Mouse (Mus musculus) forebrain, postnatal 0 days (tissue): ENCODE measurements around the gene Adamts8. TPM values are rescaled to one million over a fixed set of nuclear protein-coding genes. Genes with fewer than 3 reads are reported as not detected.

ENCODE experiments used
- ATAC-seq: fragments of 200-750 bp; cut with Nextera tagmentation; 2 replicates; pipeline ENCODE4 v1.8.0; 2017; ENCODE audit warnings: mild to moderate bottlenecking, moderate library complexity
- DNase-seq: peaks from one replicate; pipeline ENCODE4 v3.0.0-alpha.2; 2015
- H3K27ac ChIP-seq: fragments of 300-500 bp; sonication (generic); 2 replicates; pipeline ENCODE4 v1.5.1; 2014; ENCODE audit warnings: low read depth, mild to moderate bottlenecking, antibody characterized with exemption, low read length, moderate library complexity, mixed read lengths
- H3K27me3 ChIP-seq: fragments of 300-500 bp; sonication (generic); 2 replicates; pipeline ENCODE4 v1.6.1; 2014; ENCODE audit warnings: mild to moderate bottlenecking, low read length, mixed read lengths; ENCODE audit not compliant: insufficient read depth
- H3K36me3 ChIP-seq: fragments of 300-500 bp; sonication (generic); 2 replicates; pipeline ENCODE4 v1.6.1; 2014; ENCODE audit warnings: mild to moderate bottlenecking, moderate library complexity; ENCODE audit not compliant: insufficient read depth
- H3K4me1 ChIP-seq: fragments of 300-500 bp; sonication (generic); 2 replicates; pipeline ENCODE4 v1.6.1; 2014; ENCODE audit warnings: antibody characterized with exemption; ENCODE audit not compliant: insufficient read depth
- H3K4me2 ChIP-seq: fragments of 300-500 bp; sonication (generic); 2 replicates; pipeline ENCODE4 v1.6.1; 2014; ENCODE audit warnings: low read depth, mild to moderate bottlenecking, moderate library complexity
- H3K4me3 ChIP-seq: fragments of 300-500 bp; sonication (generic); 2 replicates; pipeline ENCODE4 v1.5.1; 2014; ENCODE audit warnings: low read depth, low read length, mixed read lengths
- H3K9ac ChIP-seq: fragments of 300-500 bp; sonication (generic); 2 replicates; pipeline ENCODE4 v1.6.1; 2014; ENCODE audit warnings: mild to moderate bottlenecking
- H3K9me3 ChIP-seq: fragments of 300-500 bp; sonication (generic); 2 replicates; pipeline ENCODE4 v1.6.1; 2016; ENCODE audit warnings: low read length
- CTCF ChIP-seq: sonication (generic); IDR thresholded peaks from 2 replicates; pipeline ENCODE4 v1.5.1; 2016; ENCODE audit warnings: antibody characterized with exemption, control low read depth, low read depth
- WGBS: fragments of 180-500 bp; shearing (Covaris S2); extraction: QIAGEN DNeasy Blood & Tissue Kit; methylation state at CpG from one replicate; pipeline ENCODE4 v1.1.7; 2014; 5-methylcytosine and 5-hydroxymethylcytosine counted together
- polyA plus RNA-seq: library from polyadenylated mRNA; unstranded; fragments of >200 nt; fragmentation: Nextera tagmentation; extraction: Ambion mirVana; gene quantifications from 2 replicates; pipeline ENCODE4 v1.2.1, GENCODE M21; 2015
- total RNA-seq: library from RNA; depleted of rRNA; stranded (reverse); fragments of >200 nt; gene quantifications from 2 replicates; pipeline ENCODE4 v1.2.3, GENCODE M21; 2014; rRNA removed

Adamts8 gene
- total RNA-seq (2.9 and 3.0 TPM in 2 replicates), polyA plus RNA-seq (1.7 and 1.8 TPM in 2 replicates)

GRCm38 (mm10) chr9:30942512-30943313, at the start of gene Adamts8:
Gene Adamts8, plus strand, starts transcription at chr9:30942562.
- ATAC-seq, result peak; percentile 88
- H3K27ac ChIP-seq, result 0 out of 2 replicates have a peak within 1 kb of the TSS, but pooled peaks have one; percentile 35
- peak; percentile 71 for TF ChIP-seq CTCF
- H3K9ac ChIP-seq, result peak within 1 kb of the TSS; percentile 72
- H3K4me1 ChIP-seq, result no peaks in the 10 kb centered on the region
- peak within 1 kb of the TSS; percentile 99 for H3K4me2 ChIP-seq
- peak within 1 kb of the TSS; percentile 72 for H3K4me3 ChIP-seq
- peak; percentile 76 for DNase-seq
- H3K36me3 ChIP-seq, result no peaks in the 10 kb centered on the region
- H3K9me3 ChIP-seq, result no peaks in the 10 kb centered on the region
- peaks cover 23% of the 10 kb centered on the region for H3K27me3 ChIP-seq
- 2% methylated on average over 95 of the region's 96 CpGs for WGBS

DNA sequence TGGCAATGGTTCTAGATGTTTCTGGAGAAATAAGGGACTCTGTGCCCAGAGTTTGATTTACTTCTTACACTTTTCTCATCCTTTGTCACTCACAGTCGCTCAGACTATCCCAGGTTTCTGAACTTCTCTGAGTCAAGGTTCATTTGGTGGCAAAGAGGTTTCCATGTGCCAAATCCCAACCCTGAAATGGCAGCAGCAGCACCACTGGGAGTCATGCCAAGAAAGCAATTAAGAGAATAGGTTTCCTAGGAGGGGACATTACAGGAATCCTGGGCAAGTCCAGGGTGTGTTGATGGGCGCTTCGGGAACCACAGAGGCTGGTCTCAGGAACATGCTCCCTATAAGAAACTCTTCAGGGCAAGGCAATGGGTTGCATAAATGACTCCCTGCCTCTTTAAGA, 46.7 kb upstream of the Adamts8 start:
- Histone ChIP-seq H3K4me3 (no peak overlapping the region), H3K4me1 (no peaks in the 10 kb centered on the region), H3K9me3 (no peaks in the 10 kb centered on the region), H3K27me3 (no peaks in the 10 kb centered on the region), H3K9ac (no peak overlapping the region), H3K4me2 (no peak overlapping the region), H3K27ac (no peak overlapping the region), H3K36me3 (no peaks in the 10 kb centered on the region)
- ATAC-seq (no peak), DNase-seq (no peak)
- TF ChIP-seq CTCF, result no peak
- WGBS, result 43% methylated on average over 3 of the region's 3 CpGs

DNA sequence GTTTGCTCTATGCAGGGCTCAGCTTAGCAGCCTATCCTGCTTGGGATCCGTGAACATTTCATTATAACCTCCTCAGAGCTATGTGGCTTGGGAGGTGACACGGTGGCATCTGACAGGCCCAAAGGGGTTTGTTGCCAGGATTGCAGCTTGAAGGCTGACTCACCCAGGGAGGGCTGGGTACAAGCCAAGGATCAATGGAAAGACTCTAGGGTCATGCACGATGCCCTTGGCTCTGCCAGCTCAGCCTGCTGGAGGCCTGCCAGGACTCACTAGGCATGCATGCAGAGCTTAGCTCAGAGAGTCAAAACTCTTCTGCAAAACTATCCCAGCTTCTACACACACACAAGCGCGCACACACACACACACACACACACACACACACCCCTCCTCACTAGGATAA, 45.6 kb upstream of the Adamts8 start:
- Histone ChIP-seq H3K9ac (no peak overlapping the region), H3K4me1 (no peaks in the 10 kb centered on the region), H3K36me3 (no peaks in the 10 kb centered on the region), H3K27me3 (no peaks in the 10 kb centered on the region), H3K27ac (no peak overlapping the region), H3K9me3 (no peaks in the 10 kb centered on the region), H3K4me3 (no peak overlapping the region), H3K4me2 (no peak overlapping the region)
- ATAC-seq (0 out of 2 replicates have a peak, but pooled peaks have one; percentile 10), DNase-seq (peak; percentile 51)
- 45% methylated on average over 5 of the region's 5 CpGs for WGBS
- no peak for TF ChIP-seq CTCF

GRCm38 (mm10) chr9:30897169-30897568, 45.2 kb upstream of the Adamts8 start:
- Histone ChIP-seq H3K4me3 (no peak overlapping the region), H3K27ac (no peak overlapping the region), H3K9ac (no peak overlapping the region), H3K27me3 (no peaks in the 10 kb centered on the region), H3K4me1 (no peaks in the 10 kb centered on the region), H3K9me3 (no peaks in the 10 kb centered on the region), H3K36me3 (no peaks in the 10 kb centered on the region), H3K4me2 (no peak overlapping the region)
- no peak for DNase-seq
- no peak for TF ChIP-seq CTCF
- WGBS, result 84% methylated on average over 2 of the region's 2 CpGs
- ATAC-seq, result no peak

DNA sequence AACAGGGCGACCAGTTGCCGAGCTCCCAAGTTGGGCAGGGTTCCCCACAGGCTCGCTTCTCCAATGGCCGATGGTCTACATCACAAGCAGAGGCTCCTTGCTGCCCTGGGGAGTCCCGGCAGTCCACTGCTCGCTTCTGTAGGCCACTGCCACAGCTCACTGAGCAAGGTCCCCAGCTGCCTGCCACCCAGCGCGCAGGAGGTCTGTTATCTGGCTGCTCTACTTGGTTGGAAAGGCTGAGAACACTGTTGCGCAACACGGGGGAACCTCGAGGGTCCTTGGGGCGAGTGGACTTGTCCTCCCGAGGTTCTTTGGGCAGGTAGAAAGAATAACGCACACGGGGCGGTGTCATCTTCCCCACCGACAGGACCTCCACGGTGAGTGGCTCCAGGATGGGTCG, 40.2 kb upstream of the Adamts8 start:
- no peak overlapping the region for H3K9ac ChIP-seq
- no peaks in the 10 kb centered on the region for H3K36me3 ChIP-seq
- no peaks in the 10 kb centered on the region for H3K9me3 ChIP-seq
- no peaks in the 10 kb centered on the region for H3K4me1 ChIP-seq
- H3K27ac ChIP-seq, result no peak overlapping the region
- H3K4me3 ChIP-seq, result no peak overlapping the region
- DNase-seq (no peak), ATAC-seq (no peak)
- H3K27me3 ChIP-seq, result no peaks in the 10 kb centered on the region
- no peak overlapping the region for H3K4me2 ChIP-seq
- WGBS, result 95% methylated on average over 19 of the region's 19 CpGs
- no peak for TF ChIP-seq CTCF

GRCm38 (mm10) chr9:30902641-30903040, 39.7 kb upstream of the Adamts8 start:
- WGBS, result 97% methylated on average over 7 of the region's 7 CpGs
- no peak overlapping the region for H3K27ac ChIP-seq
- no peaks in the 10 kb centered on the region for H3K27me3 ChIP-seq
- H3K9me3 ChIP-seq, result no peaks in the 10 kb centered on the region
- no peaks in the 10 kb centered on the region for H3K36me3 ChIP-seq
- H3K4me1 ChIP-seq, result no peaks in the 10 kb centered on the region
- no peak overlapping the region for H3K9ac ChIP-seq
- H3K4me3 ChIP-seq, result no peak overlapping the region
- ATAC-seq, result no peak
- H3K4me2 ChIP-seq, result no peak overlapping the region
- no peak for DNase-seq
- no peak for TF ChIP-seq CTCF

- ATAC-seq (no peak), DNase-seq (no peak)
- Histone ChIP-seq H3K27me3 (no peaks in the 10 kb centered on the region), H3K9ac (no peak overlapping the region), H3K27ac (no peak overlapping the region), H3K4me1 (no peaks in the 10 kb centered on the region), H3K4me3 (no peak overlapping the region), H3K36me3 (no peaks in the 10 kb centered on the region), H3K4me2 (no peak overlapping the region), H3K9me3 (no peaks in the 10 kb centered on the region)
- WGBS, result 96% methylated on average over 5 of the region's 5 CpGs
- TF ChIP-seq CTCF, result no peak
These were observed 39.1 kb upstream of the Adamts8 start for GRCm38 (mm10) chr9:30903266-30903665.
